Mouse (Mus musculus): ENCODE data around the gene Gfer. TPM values are rescaled to one million over a fixed set of nuclear protein-coding genes. Genes with fewer than 3 reads are reported as not detected.
A peak's percentile ranks its signal among the peaks of the same experiment; 100 is the strongest.

The Gfer gene
- polyA plus RNA-seq (2012; rRNA removed), result 28.8 and 29.2 TPM in 2 replicates

DNA sequence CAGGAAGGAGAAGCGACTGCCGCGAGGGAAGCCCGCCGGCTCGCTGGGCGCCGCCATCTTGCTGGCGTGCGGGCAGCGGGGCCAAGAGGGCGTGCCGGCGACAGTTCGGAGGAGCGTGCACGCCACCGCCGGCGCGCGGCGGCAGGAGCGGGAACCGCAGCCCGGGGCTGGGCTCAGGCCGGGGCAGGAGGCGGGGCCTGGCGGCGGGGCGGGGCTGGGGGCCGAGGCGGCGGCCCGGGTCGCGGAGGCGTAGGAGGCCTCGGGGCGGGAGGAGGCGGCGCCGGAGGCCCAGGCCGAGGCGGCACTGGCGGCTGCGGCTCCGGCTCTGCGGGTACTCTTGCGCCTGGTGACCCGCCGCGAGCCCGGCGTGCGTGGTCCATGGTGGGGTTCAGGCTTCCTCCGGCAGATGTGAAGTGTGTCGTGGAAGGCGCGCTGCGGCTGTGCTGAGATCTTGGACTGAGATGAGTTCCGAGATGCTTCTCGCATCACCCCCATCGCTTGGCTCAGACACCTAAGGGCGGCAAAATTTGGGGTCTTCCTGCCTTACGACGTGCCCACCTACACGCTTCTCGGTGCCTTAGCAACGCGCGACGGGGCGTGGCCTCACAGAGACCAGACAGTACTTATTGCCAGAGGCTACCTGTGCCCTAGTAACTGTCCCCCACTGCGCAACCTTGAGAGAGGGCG lies at the start of gene Gfer, which contains the start of gene Noxo1:
TSS of gene Gfer (minus strand) at position 146 of the 687 bp plus-strand sequence.
TSS of gene Noxo1 (plus strand) at position 224 of the 687 bp plus-strand sequence.
- TF ChIP-seq POLR2A (IDR thresholded peaks at IDR 0.05; ENCODE audit: borderline replicate concordance, extremely low read depth, insufficient read depth, insufficient read length, poor library complexity, severe bottlenecking) (peak; percentile 71), CTCF (IDR thresholded peaks at IDR 0.05; ENCODE audit: borderline replicate concordance, extremely low read depth, insufficient read depth, insufficient read length) (peak; percentile 34; the same call in 1 of the 2 replicates)

DNA sequence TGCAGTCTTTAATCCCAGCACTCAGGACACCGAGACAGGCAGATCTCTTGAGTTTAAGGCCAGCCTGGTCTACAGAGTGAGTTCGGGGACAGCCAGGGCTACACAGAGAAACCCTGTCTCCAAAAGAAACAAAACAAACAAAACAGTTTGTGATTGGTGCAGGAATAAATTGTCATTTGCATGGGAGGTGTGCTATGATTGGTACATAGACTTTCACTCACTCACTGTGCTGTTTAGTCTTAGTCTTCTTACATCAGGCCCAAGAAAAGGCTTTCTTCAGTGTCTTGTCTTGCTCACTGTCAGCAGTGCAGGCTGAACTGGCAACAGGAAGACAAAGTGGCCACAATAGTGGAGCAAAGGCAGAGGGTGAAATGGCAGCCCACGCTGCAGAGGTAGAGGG lies 48.4 kb upstream of the Gfer start:
- TF ChIP-seq POLR2A (IDR thresholded peaks at IDR 0.05; ENCODE audit: borderline replicate concordance, extremely low read depth, insufficient read depth, insufficient read length, poor library complexity, severe bottlenecking) (no peak), CTCF (IDR thresholded peaks at IDR 0.05; ENCODE audit: borderline replicate concordance, extremely low read depth, insufficient read depth, insufficient read length) (no peak)
- DNase-seq (ENCODE audit: low read depth), result no peak

More for the DNA sequence above, at the start of gene Gfer, which contains the start of gene Noxo1:
- peak; percentile 93 for DNase-seq (ENCODE audit: low read depth)

DNA sequence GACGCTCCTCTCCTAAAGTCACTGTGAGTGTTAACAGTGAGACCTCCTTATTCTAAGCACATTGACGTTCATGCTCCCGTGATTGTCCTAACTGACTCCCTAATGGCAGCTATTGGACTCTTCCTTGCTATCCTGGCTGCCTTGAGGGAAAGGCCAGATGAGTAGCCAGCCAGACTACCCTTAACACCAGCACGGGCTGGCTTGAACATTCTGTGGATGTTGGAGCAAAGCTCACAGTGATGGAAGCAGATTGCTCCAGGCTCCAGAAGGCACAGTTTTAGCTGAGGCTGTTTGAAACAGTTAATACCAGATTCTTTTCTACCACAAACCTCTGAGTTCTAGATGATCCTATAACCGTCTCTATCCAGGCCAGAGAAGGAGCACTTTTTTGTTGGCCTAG lies 47.9 kb upstream of the Gfer start:
- no peak for TF ChIP-seq CTCF (IDR thresholded peaks at IDR 0.05; ENCODE audit: borderline replicate concordance, extremely low read depth, insufficient read depth, insufficient read length)
- TF ChIP-seq POLR2A (IDR thresholded peaks at IDR 0.05; ENCODE audit: borderline replicate concordance, extremely low read depth, insufficient read depth, insufficient read length, poor library complexity, severe bottlenecking), result no peak
- DNase-seq (ENCODE audit: low read depth), result no peak

DNA sequence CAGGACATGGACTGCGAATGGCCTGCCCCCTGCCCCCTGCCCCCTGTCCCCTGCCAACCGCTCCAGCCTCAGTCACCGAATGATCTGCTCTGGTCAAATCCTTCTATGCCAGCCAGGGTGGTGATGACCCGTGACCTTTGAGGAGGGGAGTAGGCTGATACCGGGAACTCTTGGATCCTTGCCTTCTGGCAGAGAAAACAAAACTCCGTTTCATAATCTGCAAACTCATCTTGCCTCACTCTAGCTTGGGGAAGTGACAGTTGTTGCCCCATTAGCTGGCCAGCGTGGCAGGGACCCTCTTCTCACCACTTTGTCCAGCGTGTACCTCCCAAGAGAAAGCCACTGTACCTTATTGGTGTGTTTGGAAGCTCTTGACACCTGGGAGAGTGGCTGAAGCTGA lies 46.4 kb upstream of the Gfer start:
- DNase-seq (ENCODE audit: low read depth), result no peak
- TF ChIP-seq POLR2A (IDR thresholded peaks at IDR 0.05; ENCODE audit: borderline replicate concordance, extremely low read depth, insufficient read depth, insufficient read length, poor library complexity, severe bottlenecking) (no peak), CTCF (IDR thresholded peaks at IDR 0.05; ENCODE audit: borderline replicate concordance, extremely low read depth, insufficient read depth, insufficient read length) (no peak)

DNA sequence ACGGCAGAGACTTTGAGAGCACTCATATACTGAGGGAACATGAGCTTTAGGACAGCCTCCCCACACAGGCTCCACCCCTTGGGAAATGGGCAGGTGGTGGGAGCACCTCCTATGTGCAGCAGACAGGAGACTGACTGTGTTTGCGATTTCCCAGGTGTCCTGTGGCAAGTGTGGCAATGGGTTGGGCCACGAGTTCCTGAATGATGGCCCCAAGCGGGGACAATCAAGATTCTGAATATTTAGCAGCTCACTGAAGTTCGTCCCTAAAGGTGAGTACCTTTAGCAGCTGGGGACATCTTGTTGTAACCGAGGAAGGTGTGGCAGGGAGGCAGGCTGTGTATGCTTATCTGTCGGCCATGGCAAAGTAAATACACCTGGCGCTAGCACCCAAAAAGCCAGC lies 44.0 kb upstream of the Gfer start:
- TF ChIP-seq POLR2A (IDR thresholded peaks at IDR 0.05; ENCODE audit: borderline replicate concordance, extremely low read depth, insufficient read depth, insufficient read length, poor library complexity, severe bottlenecking), result no peak
- no peak for TF ChIP-seq CTCF (IDR thresholded peaks at IDR 0.05; ENCODE audit: borderline replicate concordance, extremely low read depth, insufficient read depth, insufficient read length)

DNA sequence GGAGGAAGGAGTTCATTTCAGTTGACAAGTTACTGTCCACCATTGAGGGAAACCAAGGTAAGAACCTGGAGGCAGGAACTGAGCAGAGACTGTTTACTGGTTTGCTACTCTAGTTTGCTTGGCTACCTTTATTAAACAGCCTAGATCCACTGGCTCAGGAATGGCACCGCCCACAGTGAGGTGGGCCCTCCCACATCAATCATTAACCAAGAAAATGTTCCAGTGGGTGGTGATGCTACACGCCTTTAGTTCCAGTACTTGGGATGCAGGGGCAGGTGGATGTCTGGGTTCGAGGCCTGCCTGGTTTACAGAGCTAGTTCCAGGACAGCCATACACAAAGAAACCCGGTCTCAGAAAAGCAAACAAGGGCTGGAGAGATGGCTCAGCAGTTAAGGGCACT lies 42.3 kb upstream of the Gfer start:
- no peak for TF ChIP-seq POLR2A (IDR thresholded peaks at IDR 0.05; ENCODE audit: borderline replicate concordance, extremely low read depth, insufficient read depth, insufficient read length, poor library complexity, severe bottlenecking)
- no peak for TF ChIP-seq CTCF (IDR thresholded peaks at IDR 0.05; ENCODE audit: borderline replicate concordance, extremely low read depth, insufficient read depth, insufficient read length)
- DNase-seq (ENCODE audit: low read depth), result no peak

More for the DNA sequence above, 44.0 kb upstream of the Gfer start:
- no peak for DNase-seq (ENCODE audit: low read depth)

DNA sequence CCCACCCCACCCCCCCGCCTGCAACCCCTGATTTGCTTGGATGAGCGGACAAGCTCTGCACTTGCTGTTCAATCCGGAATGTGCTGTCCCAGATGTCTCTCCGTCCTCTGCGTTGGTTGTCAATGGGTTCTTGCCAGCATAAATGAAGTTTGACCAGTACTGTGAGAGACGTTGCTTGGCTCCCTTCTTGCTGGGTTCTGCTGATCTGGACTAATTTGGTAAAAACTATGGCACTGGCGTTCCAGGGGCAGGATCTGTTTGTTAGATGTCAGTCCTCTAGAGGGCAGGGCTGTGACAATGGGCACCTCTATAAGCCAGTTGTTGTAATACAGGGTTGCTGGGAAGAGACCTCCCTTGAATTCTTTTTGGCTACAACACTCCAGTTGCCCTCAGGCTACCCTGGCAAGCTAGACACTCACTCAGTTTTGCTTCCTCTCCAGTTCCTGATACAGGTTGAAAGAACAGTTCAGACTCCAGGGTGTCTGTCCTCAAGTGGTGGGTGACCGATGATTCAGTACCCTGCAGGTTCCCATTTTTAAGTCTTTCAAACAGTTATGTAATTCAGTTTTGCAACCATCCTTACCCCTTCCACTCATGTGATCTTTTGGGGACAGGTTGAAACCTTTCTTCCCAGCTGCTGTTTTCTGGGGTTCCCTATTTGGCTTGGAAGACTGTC lies 41.3 kb upstream of the Gfer start:
- TF ChIP-seq CTCF (IDR thresholded peaks at IDR 0.05; ENCODE audit: borderline replicate concordance, extremely low read depth, insufficient read depth, insufficient read length) (no peak), POLR2A (IDR thresholded peaks at IDR 0.05; ENCODE audit: borderline replicate concordance, extremely low read depth, insufficient read depth, insufficient read length, poor library complexity, severe bottlenecking) (no peak)
- no peak for DNase-seq (ENCODE audit: low read depth)

DNA sequence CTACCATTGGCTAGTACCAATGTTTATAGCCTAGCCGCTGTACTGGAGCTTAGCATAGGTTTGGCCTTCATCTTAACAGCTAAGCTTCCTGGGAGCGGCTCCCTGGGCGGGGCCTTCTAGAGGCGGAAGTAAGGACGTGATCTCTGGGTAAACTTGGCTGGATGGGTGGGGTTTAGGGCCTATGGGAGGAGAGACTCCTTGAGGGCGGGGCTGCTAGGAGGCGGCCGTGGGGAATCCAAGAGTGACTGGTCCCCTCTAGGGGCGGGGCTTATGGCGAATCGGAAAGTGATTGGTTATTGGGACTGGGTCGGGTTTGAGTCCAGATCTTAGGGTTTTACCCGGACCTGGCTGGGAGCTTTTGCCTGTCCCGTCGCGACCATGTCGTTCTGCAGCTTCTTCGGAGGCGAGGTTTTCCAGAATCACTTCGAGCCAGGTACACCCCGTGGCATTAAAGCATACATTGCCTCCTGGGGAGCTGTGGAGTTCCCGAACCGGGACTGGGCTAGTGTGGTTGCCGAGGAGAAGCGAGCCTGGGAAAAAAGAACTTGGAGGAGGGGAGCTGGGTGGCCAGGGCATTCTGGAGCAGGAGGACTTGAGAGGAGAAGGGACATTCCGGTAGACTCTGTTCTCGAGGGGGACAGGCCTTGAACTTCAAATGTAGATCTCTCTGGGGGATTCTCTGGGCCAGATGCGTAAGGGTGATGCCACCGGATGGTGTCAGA lies 40.5 kb upstream of the Gfer start, which contains the start of gene Msrb1:
TSS of gene Msrb1 (plus strand) at position 313 of the 722 bp plus-strand sequence.
- TF ChIP-seq POLR2A (IDR thresholded peaks at IDR 0.05; ENCODE audit: borderline replicate concordance, extremely low read depth, insufficient read depth, insufficient read length, poor library complexity, severe bottlenecking) (peak; percentile 25; the same call in 1 of the 2 replicates), CTCF (IDR thresholded peaks at IDR 0.05; ENCODE audit: borderline replicate concordance, extremely low read depth, insufficient read depth, insufficient read length) (no peak)
- peak; percentile 98 for DNase-seq (ENCODE audit: low read depth)

DNA sequence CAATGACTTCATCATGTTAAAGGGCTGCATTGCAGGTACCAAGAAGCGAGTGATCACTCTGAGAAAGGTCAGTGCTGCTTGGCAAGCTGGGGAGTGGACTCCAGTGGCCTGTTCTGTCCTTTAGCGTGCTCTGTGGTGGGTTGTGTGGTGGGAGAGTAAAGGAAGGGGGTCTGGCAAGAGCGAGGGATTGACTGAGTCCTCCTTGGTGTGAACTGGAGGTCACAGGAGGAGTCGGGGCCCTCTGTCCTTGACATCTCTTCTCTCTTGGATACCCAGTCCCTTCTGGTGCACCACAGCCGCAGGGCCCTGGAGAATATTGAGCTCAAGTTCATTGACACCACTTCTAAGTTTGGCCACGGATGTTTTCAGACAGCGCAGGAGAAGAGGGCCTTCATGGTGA lies 39.5 kb upstream of the Gfer start:
- TF ChIP-seq POLR2A (IDR thresholded peaks at IDR 0.05; ENCODE audit: borderline replicate concordance, extremely low read depth, insufficient read depth, insufficient read length, poor library complexity, severe bottlenecking), result no peak
- TF ChIP-seq CTCF (IDR thresholded peaks at IDR 0.05; ENCODE audit: borderline replicate concordance, extremely low read depth, insufficient read depth, insufficient read length), result no peak
- DNase-seq (ENCODE audit: low read depth), result no peak

DNA sequence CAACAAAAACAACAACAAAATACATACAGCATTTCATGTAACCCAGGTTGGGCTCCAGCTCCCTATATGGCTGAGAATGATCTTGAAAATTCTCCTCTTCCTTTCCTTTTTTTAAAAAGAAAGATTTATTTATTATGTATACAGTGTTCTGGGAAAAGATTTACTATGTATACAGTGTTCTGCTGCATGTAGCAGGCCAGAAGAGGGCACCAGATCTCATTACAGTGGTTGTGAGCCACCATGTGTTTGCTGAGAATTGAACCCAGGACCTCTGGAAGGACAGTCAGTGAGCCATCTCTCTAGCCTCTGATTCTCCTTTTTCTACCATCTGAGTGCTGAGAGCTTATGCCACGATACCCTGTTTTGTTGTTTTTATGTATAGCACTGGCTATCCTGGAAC lies 38.6 kb upstream of the Gfer start:
- DNase-seq (ENCODE audit: low read depth), result no peak
- no peak for TF ChIP-seq POLR2A (IDR thresholded peaks at IDR 0.05; ENCODE audit: borderline replicate concordance, extremely low read depth, insufficient read depth, insufficient read length, poor library complexity, severe bottlenecking)
- TF ChIP-seq CTCF (IDR thresholded peaks at IDR 0.05; ENCODE audit: borderline replicate concordance, extremely low read depth, insufficient read depth, insufficient read length), result no peak

DNA sequence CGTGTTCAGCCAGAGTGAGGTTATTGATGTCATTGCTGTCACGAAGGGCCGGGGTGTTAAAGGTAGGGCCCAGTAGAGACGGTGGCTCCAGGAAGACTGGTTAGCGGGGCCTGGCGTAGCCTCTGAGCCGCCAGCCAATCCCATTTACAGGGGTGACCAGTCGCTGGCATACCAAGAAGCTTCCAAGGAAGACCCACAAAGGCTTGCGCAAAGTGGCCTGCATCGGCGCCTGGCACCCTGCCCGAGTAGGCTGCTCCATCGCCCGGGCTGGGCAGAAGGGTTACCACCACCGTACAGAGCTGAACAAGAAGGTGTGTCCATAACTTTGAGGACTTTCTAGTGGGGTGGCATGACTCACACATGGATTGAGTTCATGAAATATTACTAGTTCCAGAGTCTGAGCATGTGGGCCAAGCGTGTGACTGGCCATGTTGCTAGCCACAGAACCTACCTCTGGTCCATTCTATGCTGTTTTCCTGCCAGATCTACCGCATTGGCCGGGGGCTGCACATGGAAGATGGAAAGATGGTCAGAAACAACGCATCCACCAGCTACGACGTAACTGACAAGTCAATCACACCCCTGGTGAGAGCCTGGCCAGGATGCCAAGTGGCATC lies 37.6 kb upstream of the Gfer start:
- no peak for TF ChIP-seq CTCF (IDR thresholded peaks at IDR 0.05; ENCODE audit: borderline replicate concordance, extremely low read depth, insufficient read depth, insufficient read length)
- TF ChIP-seq POLR2A (IDR thresholded peaks at IDR 0.05; ENCODE audit: borderline replicate concordance, extremely low read depth, insufficient read depth, insufficient read length, poor library complexity, severe bottlenecking), result no peak

More for the DNA sequence above, 37.6 kb upstream of the Gfer start:
- DNase-seq (ENCODE audit: low read depth), result no peak
